Mouse (Mus musculus): ENCODE results near the gene Phlda2. TPM values are rescaled to one million over a fixed set of nuclear protein-coding genes. Genes with fewer than 3 reads are reported as not detected.

Phlda2 gene
- polyA plus RNA-seq, 1 experiment from 2014 or later, result 15.3 TPM

GRCm38 (mm10) chr7:143536251-143536650 lies 33.3 kb upstream of the Phlda2 start:
- H3K4me2 ChIP-seq (ENCODE audit: low read length), result no peak overlapping the region
- peaks cover 97% of the 10 kb centered on the region for H3K36me3 ChIP-seq (ENCODE audit: control insufficient read depth, insufficient read depth, low read length)
- ATAC-seq (replicated peaks; ENCODE audit: low FRiP score, low TSS enrichment, low read depth) (no peak), DNase-seq (ENCODE audit: low spot score) (no peak)
- no peaks in the 10 kb centered on the region for H3K9me3 ChIP-seq (ENCODE audit: control insufficient read depth, low read length)
- no peak overlapping the region for H3K9ac ChIP-seq (ENCODE audit: low read length)
- no peaks in the 10 kb centered on the region for H3K27me3 ChIP-seq (replicated peaks; ENCODE audit: control insufficient read depth, insufficient read depth, low read length)
- no peak overlapping the region for H3K27ac ChIP-seq (ENCODE audit: low read depth)
- 90% methylated on average over 3 of the region's 3 CpGs for WGBS
- H3K4me3 ChIP-seq (ENCODE audit: low read depth, low read length), result no peak overlapping the region
- no peaks in the 10 kb centered on the region for H3K4me1 ChIP-seq (replicated peaks; ENCODE audit: control insufficient read depth, insufficient read depth, low read length)

GRCm38 (mm10) chr7:143533284-143533683 lies 30.3 kb upstream of the Phlda2 start:
- no peak overlapping the region for H3K9ac ChIP-seq (ENCODE audit: low read length)
- DNase-seq (ENCODE audit: low spot score) (no peak), ATAC-seq (replicated peaks; ENCODE audit: low FRiP score, low TSS enrichment, low read depth) (no peak)
- no peaks in the 10 kb centered on the region for H3K9me3 ChIP-seq (ENCODE audit: control insufficient read depth, low read length)
- peaks cover 99% of the 10 kb centered on the region for H3K36me3 ChIP-seq (ENCODE audit: control insufficient read depth, insufficient read depth, low read length)
- H3K4me2 ChIP-seq (ENCODE audit: low read length), result no peak overlapping the region
- H3K4me3 ChIP-seq (ENCODE audit: low read depth, low read length), result no peak overlapping the region
- no peak overlapping the region for H3K27ac ChIP-seq (ENCODE audit: low read depth)
- no peaks in the 10 kb centered on the region for H3K27me3 ChIP-seq (replicated peaks; ENCODE audit: control insufficient read depth, insufficient read depth, low read length)
- no peaks in the 10 kb centered on the region for H3K4me1 ChIP-seq (replicated peaks; ENCODE audit: control insufficient read depth, insufficient read depth, low read length)
- 85% methylated on average over 2 of the region's 2 CpGs for WGBS

GRCm38 (mm10) chr7:143532410-143532809 lies 29.5 kb upstream of the Phlda2 start:
- Histone ChIP-seq H3K9ac (ENCODE audit: low read length) (no peak overlapping the region), H3K4me2 (ENCODE audit: low read length) (no peak overlapping the region), H3K27ac (ENCODE audit: low read depth) (no peak overlapping the region), H3K9me3 (ENCODE audit: control insufficient read depth, low read length) (no peaks in the 10 kb centered on the region), H3K4me3 (ENCODE audit: low read depth, low read length) (no peak overlapping the region), H3K36me3 (ENCODE audit: control insufficient read depth, insufficient read depth, low read length) (peaks cover 99% of the 10 kb centered on the region), H3K4me1 (replicated peaks; ENCODE audit: control insufficient read depth, insufficient read depth, low read length) (no peaks in the 10 kb centered on the region), H3K27me3 (replicated peaks; ENCODE audit: control insufficient read depth, insufficient read depth, low read length) (no peaks in the 10 kb centered on the region)
- DNase-seq (ENCODE audit: low spot score) (no peak), ATAC-seq (replicated peaks; ENCODE audit: low FRiP score, low TSS enrichment, low read depth) (no peak)
- WGBS, result 86% methylated on average over 1 of the region's 1 CpGs

GRCm38 (mm10) chr7:143519333-143519732 lies 16.4 kb upstream of the Phlda2 start:
- H3K36me3 ChIP-seq (ENCODE audit: control insufficient read depth, insufficient read depth, low read length), result peaks cover 100% of the 10 kb centered on the region
- no peak overlapping the region for H3K9ac ChIP-seq (ENCODE audit: low read length)
- H3K27me3 ChIP-seq (replicated peaks; ENCODE audit: control insufficient read depth, insufficient read depth, low read length), result no peaks in the 10 kb centered on the region
- H3K9me3 ChIP-seq (ENCODE audit: control insufficient read depth, low read length), result no peaks in the 10 kb centered on the region
- no peak overlapping the region for H3K27ac ChIP-seq (ENCODE audit: low read depth)
- H3K4me2 ChIP-seq (ENCODE audit: low read length), result no peak overlapping the region
- ATAC-seq (replicated peaks; ENCODE audit: low FRiP score, low TSS enrichment, low read depth) (no peak), DNase-seq (ENCODE audit: low spot score) (no peak)
- WGBS, result 72% methylated on average over 4 of the region's 4 CpGs
- H3K4me3 ChIP-seq (ENCODE audit: low read depth, low read length), result no peak overlapping the region
- no peaks in the 10 kb centered on the region for H3K4me1 ChIP-seq (replicated peaks; ENCODE audit: control insufficient read depth, insufficient read depth, low read length)

GRCm38 (mm10) chr7:143514416-143514768 lies 11.4 kb upstream of the Phlda2 start:
- no peak overlapping the region for H3K4me2 ChIP-seq (ENCODE audit: low read length)
- no peaks in the 10 kb centered on the region for H3K4me1 ChIP-seq (replicated peaks; ENCODE audit: control insufficient read depth, insufficient read depth, low read length)
- WGBS, result 97% methylated on average over 4 of the region's 4 CpGs
- ATAC-seq (replicated peaks; ENCODE audit: low FRiP score, low TSS enrichment, low read depth), result no peak
- peaks cover 70% of the 10 kb centered on the region for H3K36me3 ChIP-seq (ENCODE audit: control insufficient read depth, insufficient read depth, low read length)
- H3K27me3 ChIP-seq (replicated peaks; ENCODE audit: control insufficient read depth, insufficient read depth, low read length), result no peaks in the 10 kb centered on the region
- H3K27ac ChIP-seq (ENCODE audit: low read depth), result no peak overlapping the region
- H3K4me3 ChIP-seq (ENCODE audit: low read depth, low read length), result no peak overlapping the region
- DNase-seq (ENCODE audit: low spot score), result no peak
- H3K9me3 ChIP-seq (ENCODE audit: control insufficient read depth, low read length), result no peaks in the 10 kb centered on the region
- no peak overlapping the region for H3K9ac ChIP-seq (ENCODE audit: low read length)

GRCm38 (mm10) chr7:143513763-143514415 lies 10.9 kb upstream of the Phlda2 start:
- Histone ChIP-seq H3K27me3 (replicated peaks; ENCODE audit: control insufficient read depth, insufficient read depth, low read length) (no peaks in the 10 kb centered on the region), H3K36me3 (ENCODE audit: control insufficient read depth, insufficient read depth, low read length) (peaks cover 65% of the 10 kb centered on the region), H3K27ac (ENCODE audit: low read depth) (no peak overlapping the region), H3K4me3 (ENCODE audit: low read depth, low read length) (no peak overlapping the region), H3K4me1 (replicated peaks; ENCODE audit: control insufficient read depth, insufficient read depth, low read length) (no peaks in the 10 kb centered on the region), H3K9ac (ENCODE audit: low read length) (no peak overlapping the region), H3K9me3 (ENCODE audit: control insufficient read depth, low read length) (no peaks in the 10 kb centered on the region), H3K4me2 (ENCODE audit: low read length) (no peak overlapping the region)
- ATAC-seq (replicated peaks; ENCODE audit: low FRiP score, low TSS enrichment, low read depth), result no peak
- no peak for DNase-seq (ENCODE audit: low spot score)
- WGBS, result 91% methylated on average over 10 of the region's 10 CpGs

GRCm38 (mm10) chr7:143511335-143511712 lies 8.4 kb upstream of the Phlda2 start:
- H3K9ac ChIP-seq (ENCODE audit: low read length), result no peak overlapping the region
- H3K4me1 ChIP-seq (replicated peaks; ENCODE audit: control insufficient read depth, insufficient read depth, low read length), result no peaks in the 10 kb centered on the region
- no peak overlapping the region for H3K27ac ChIP-seq (ENCODE audit: low read depth)
- H3K4me3 ChIP-seq (ENCODE audit: low read depth, low read length), result no peak overlapping the region
- DNase-seq (ENCODE audit: low spot score) (no peak), ATAC-seq (replicated peaks; ENCODE audit: low FRiP score, low TSS enrichment, low read depth) (no peak)
- no peak overlapping the region for H3K4me2 ChIP-seq (ENCODE audit: low read length)
- H3K27me3 ChIP-seq (replicated peaks; ENCODE audit: control insufficient read depth, insufficient read depth, low read length), result no peaks in the 10 kb centered on the region
- no peaks in the 10 kb centered on the region for H3K9me3 ChIP-seq (ENCODE audit: control insufficient read depth, low read length)
- H3K36me3 ChIP-seq (ENCODE audit: control insufficient read depth, insufficient read depth, low read length), result peaks cover 39% of the 10 kb centered on the region

GRCm38 (mm10) chr7:143510593-143511334 lies 7.8 kb upstream of the Phlda2 start:
- Histone ChIP-seq H3K27ac (ENCODE audit: low read depth) (no peak overlapping the region), H3K4me3 (ENCODE audit: low read depth, low read length) (no peak overlapping the region), H3K27me3 (replicated peaks; ENCODE audit: control insufficient read depth, insufficient read depth, low read length) (no peaks in the 10 kb centered on the region), H3K9ac (ENCODE audit: low read length) (no peak overlapping the region), H3K4me1 (replicated peaks; ENCODE audit: control insufficient read depth, insufficient read depth, low read length) (no peaks in the 10 kb centered on the region), H3K36me3 (ENCODE audit: control insufficient read depth, insufficient read depth, low read length) (peaks cover 34% of the 10 kb centered on the region), H3K9me3 (ENCODE audit: control insufficient read depth, low read length) (no peaks in the 10 kb centered on the region), H3K4me2 (ENCODE audit: low read length) (no peak overlapping the region)
- DNase-seq (ENCODE audit: low spot score) (no peak), ATAC-seq (replicated peaks; ENCODE audit: low FRiP score, low TSS enrichment, low read depth) (no peak)
- WGBS, result 89% methylated on average over 3 of the region's 3 CpGs

GRCm38 (mm10) chr7:143509566-143509965 lies 6.6 kb upstream of the Phlda2 start:
- Histone ChIP-seq H3K4me1 (replicated peaks; ENCODE audit: control insufficient read depth, insufficient read depth, low read length) (no peaks in the 10 kb centered on the region), H3K4me3 (ENCODE audit: low read depth, low read length) (no peak overlapping the region), H3K27ac (ENCODE audit: low read depth) (no peak overlapping the region), H3K9ac (ENCODE audit: low read length) (no peak overlapping the region), H3K9me3 (ENCODE audit: control insufficient read depth, low read length) (no peaks in the 10 kb centered on the region), H3K36me3 (ENCODE audit: control insufficient read depth, insufficient read depth, low read length) (peaks cover 22% of the 10 kb centered on the region), H3K27me3 (replicated peaks; ENCODE audit: control insufficient read depth, insufficient read depth, low read length) (peaks cover 5% of the 10 kb centered on the region; the same call in 1 of the 2 replicates), H3K4me2 (ENCODE audit: low read length) (no peak overlapping the region)
- WGBS, result 70% methylated on average over 1 of the region's 1 CpGs
- ATAC-seq (replicated peaks; ENCODE audit: low FRiP score, low TSS enrichment, low read depth) (no peak), DNase-seq (ENCODE audit: low spot score) (no peak)
